Mouse (Mus musculus): ENCODE results near the gene Lix1l.

DNA sequence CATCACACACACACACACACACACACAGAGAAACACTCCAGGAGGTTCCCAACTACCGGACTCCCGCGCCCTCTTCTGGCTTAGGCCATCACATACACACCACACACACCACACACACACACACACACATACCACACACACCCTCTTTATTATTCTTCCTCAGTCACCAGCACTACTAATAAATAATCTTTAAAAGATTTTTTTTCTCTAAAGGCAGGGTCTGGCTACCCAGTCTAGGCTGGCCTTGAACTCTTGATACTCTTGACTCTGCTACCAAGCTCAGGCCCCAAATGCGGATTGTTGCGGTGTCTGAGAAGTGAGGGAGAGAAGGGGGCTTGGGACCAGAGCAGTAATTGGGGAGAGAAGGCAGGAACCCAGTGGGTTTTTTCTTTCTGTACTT is 6.1 kb upstream of the Lix1l start:
- TF ChIP-seq POLR2A (IDR thresholded peaks at IDR 0.05; ENCODE audit: control insufficient read depth, low read depth, low read length) (no peak), CTCF (IDR thresholded peaks at IDR 0.05; ENCODE audit: control insufficient read depth, insufficient read depth, insufficient replicate concordance, low read depth, low read length) (no peak)
